8 mouse cellular contexts compared by ENCODE assay signal in genomic region chr11:87577601-87578248, GRCm38 (mm10). TPM values are rescaled to one million over a fixed set of nuclear protein-coding genes. Genes with fewer than 3 reads are reported as not detected.
DNase-seq lines count a peak whose midpoint lies in the region; ATAC-seq and TF ChIP-seq lines count a peak whose summit lies in the region.

No protein-coding gene starts in this region.

- H3K79me2 ChIP-seq in MEL (ENCODE audit: control insufficient read depth, insufficient read depth, low read length, poor library complexity), result no peaks in the 10 kb centered on the region

- TF ChIP-seq RAD21 in MEL (IDR thresholded peaks at IDR 0.05; ENCODE audit: low read depth, low read length), result no peak

- H3K9ac ChIP-seq in MEL (ENCODE audit: control insufficient read depth, low read depth, low read length, poor library complexity, severe bottlenecking), result no peak overlapping the region
- peak overlapping the region; percentile 79 for H3K9ac ChIP-seq in hindbrain, embryonic 12.5 days
- peak overlapping the region; percentile 64; the same call in 1 of the 2 replicates for H3K9ac ChIP-seq in liver, embryonic 11.5 days (ENCODE audit: low read depth, low read length)

- peaks cover 0 to 2% of the 10 kb centered on the region in 2 experiments; a peak in 1 of 4 replicates for H3K36me3 ChIP-seq in MEL (ENCODE audit: control insufficient read depth in 1 of 2, insufficient read depth in 2 of 2, low read length in 2 of 2)
- no peaks in the 10 kb centered on the region for H3K36me3 ChIP-seq in hindbrain, embryonic 12.5 days
- H3K36me3 ChIP-seq in liver, embryonic 11.5 days (ENCODE audit: control insufficient read depth, insufficient read depth, low read length), result no peaks in the 10 kb centered on the region

- peak; percentile 32 for ATAC-seq in frontal cortex, adult (ENCODE audit: low TSS enrichment)
- no peak for ATAC-seq in hindbrain, embryonic 12.5 days (ENCODE audit: low FRiP score)
- ATAC-seq in liver, embryonic 11.5 days (replicated peaks; ENCODE audit: low FRiP score), result no peak
- ATAC-seq in granulocyte monocyte progenitor cell, adult 5-6 weeks (replicated peaks; ENCODE audit: poor library complexity, severe bottlenecking), result no peak

- peaks cover 2 to 15% of the 10 kb centered on the region in 2 experiments; a peak in 3 of 4 replicates for H3K4me1 ChIP-seq in MEL (ENCODE audit: control insufficient read depth in 1 of 2, insufficient read depth in 2 of 2, low read length in 2 of 2)
- H3K4me1 ChIP-seq in hindbrain, embryonic 12.5 days, result peaks cover 22% of the 10 kb centered on the region
- peaks cover 17% of the 10 kb centered on the region for H3K4me1 ChIP-seq in liver, embryonic 11.5 days (replicated peaks; ENCODE audit: control insufficient read depth, insufficient read depth, low read length)

- no peak for DNase-seq in frontal cortex, adult 2 months (ENCODE audit: extremely low spot score in 1 of 2, low spot score in 1 of 2)
- no peak for DNase-seq in MEL (ENCODE audit: low read depth, low spot score)
- DNase-seq in liver, embryonic 11.5 days (ENCODE audit: low spot score), result no peak
- DNase-seq in left cerebral cortex, adult 11 months (ENCODE audit: low spot score), result no peak
- no peak for DNase-seq in left cerebral cortex, postnatal 10 days (ENCODE audit: extremely low spot score in 1 of 2, low spot score in 2 of 2)

- TF ChIP-seq EP300 in MEL (IDR thresholded peaks at IDR 0.05; ENCODE audit: low read depth in 1 of 2, low read length in 2 of 2), result no peak

- TF ChIP-seq POLR2A in MEL (IDR thresholded peaks at IDR 0.05; ENCODE audit: control insufficient read depth in 1 of 2, insufficient read depth in 1 of 2, low read depth in 1 of 2, low read length in 2 of 2, poor library complexity in 1 of 2), result no peak

- no peak for TF ChIP-seq CTCF in MEL (IDR thresholded peaks at IDR 0.05 in 2 of 3, conservative IDR thresholded peaks at IDR 0.05 in 1 of 3; ENCODE audit: control insufficient read depth in 1 of 3, insufficient read depth in 1 of 3, low read depth in 2 of 3, low read length in 3 of 3, poor library complexity in 1 of 3, severe bottlenecking in 1 of 3)

- no peak overlapping the region for H3K27ac ChIP-seq in MEL (ENCODE audit: control insufficient read depth, low read depth, low read length)
- no peak overlapping the region for H3K27ac ChIP-seq in hindbrain, embryonic 12.5 days
- H3K27ac ChIP-seq in liver, embryonic 11.5 days (ENCODE audit: low read depth, low read length), result no peak overlapping the region

- no peaks in the 10 kb centered on the region for H3K9me3 ChIP-seq in MEL (replicated peaks; ENCODE audit: insufficient read depth, low read length)
- H3K9me3 ChIP-seq in hindbrain, embryonic 12.5 days (replicated peaks), result no peaks in the 10 kb centered on the region
- H3K9me3 ChIP-seq in liver, embryonic 11.5 days (ENCODE audit: control insufficient read depth, low read length), result no peaks in the 10 kb centered on the region

- WGBS in hindbrain, embryonic 12.5 days, result 16% methylated on average over 6 of the region's 6 CpGs
- WGBS in liver, embryonic 11.5 days, result 45% methylated on average over 6 of the region's 6 CpGs

- H3K27me3 ChIP-seq in MEL (ENCODE audit: control insufficient read depth in 1 of 2, insufficient read depth in 2 of 2, low read length in 2 of 2), result peaks cover 5% of the 10 kb centered on the region in 2 experiments
- H3K27me3 ChIP-seq in hindbrain, embryonic 12.5 days, result peaks cover 14% of the 10 kb centered on the region; the same call in 1 of the 2 replicates
- no peaks in the 10 kb centered on the region for H3K27me3 ChIP-seq in liver, embryonic 11.5 days (replicated peaks; ENCODE audit: control insufficient read depth, insufficient read depth, low read length)

- H3K4me3 ChIP-seq in MEL (ENCODE audit: control insufficient read depth in 1 of 2, insufficient read depth in 1 of 2, low read depth in 2 of 2, low read length in 2 of 2), result peak overlapping the region; percentile 58 to 79; a peak in 3 of 4 replicates
- H3K4me3 ChIP-seq in hindbrain, embryonic 12.5 days, result peak overlapping the region; percentile 60
- peak overlapping the region; percentile 61 for H3K4me3 ChIP-seq in liver, embryonic 11.5 days (ENCODE audit: low read depth, low read length)

- intact Hi-C loops in left cerebral cortex, postnatal 10 days (cut with DNase I), result no loop called here

- peak overlapping the region; percentile 97 for H3K4me2 ChIP-seq in hindbrain, embryonic 12.5 days (replicated peaks)
- peak overlapping the region; percentile 98 for H3K4me2 ChIP-seq in liver, embryonic 11.5 days

TF ChIP-seq in MEL, 35 proteins besides CTCF, POLR2A, EP300 and RAD21:
- TF ChIP-seq ETS1 (IDR thresholded peaks at IDR 0.05; ENCODE audit: low read depth, low read length) (no peak), MEF2A (IDR thresholded peaks at IDR 0.05; ENCODE audit: extremely low read depth, insufficient replicate concordance, low read depth, low read length, poor library complexity, severe bottlenecking) (no peak), ZC3H11A (IDR thresholded peaks at IDR 0.05; ENCODE audit: low read depth, low read length) (no peak), KAT2A (conservative IDR thresholded peaks at IDR 0.05; ENCODE audit: low read depth, low read length) (no peak), POLR2AphosphoS5 (IDR thresholded peaks at IDR 0.05; ENCODE audit: borderline replicate concordance, low read depth, low read length) (no peak), ZNF384 (IDR thresholded peaks at IDR 0.05; ENCODE audit: low read depth, low read length) (no peak), ELF1 (IDR thresholded peaks at IDR 0.05; ENCODE audit: low read depth, low read length) (no peak), HCFC1 (IDR thresholded peaks at IDR 0.05; ENCODE audit: low read depth, low read length) (no peak), USF1 (IDR thresholded peaks at IDR 0.05; ENCODE audit: low read depth, low read length) (no peak), NRF1 (IDR thresholded peaks at IDR 0.05; ENCODE audit: insufficient read depth, low read depth, low read length, poor library complexity, severe bottlenecking) (no peak), GATA1 (IDR thresholded peaks at IDR 0.05; ENCODE audit: low read depth, low read length) (no peak), CHD2 (IDR thresholded peaks at IDR 0.05; ENCODE audit: low read length) (no peak), MYC (IDR thresholded peaks at IDR 0.05; ENCODE audit: low read depth, low read length) (no peak), TBP (IDR thresholded peaks at IDR 0.05; ENCODE audit: low read depth, low read length) (no peak), GABPA (IDR thresholded peaks at IDR 0.05; ENCODE audit: low read depth, low read length) (no peak), ZKSCAN1 (IDR thresholded peaks at IDR 0.05; ENCODE audit: low read depth, low read length) (no peak)

RNA-seq across cellular contexts. Expression of gene Sept4, which starts 9.0 kb away (rescaled TPM):
- 287 and 294 TPM in 2 replicates for polyA plus RNA-seq in frontal cortex, adult 2 months (2012; rRNA removed)
- total RNA-seq in MEL (2012; rRNA removed), result 1.0 and 1.5 TPM in 2 replicates
- polyA plus RNA-seq in MEL (2012; ENCODE audit: insufficient read depth in 1 of 2, insufficient read length in 2 of 2, low read depth in 1 of 2, low replicate concordance in 2 of 2, missing spikeins in 1 of 2), result 1 to 10 TPM in 1 of 2 experiments, not detected in 1; 2.4 TPM
- polyA plus RNA-seq in hindbrain, embryonic 12.5 days (2016; fragmentation: Nextera tagmentation; extraction: Ambion mirVana), result 13.1 and 14.1 TPM in 2 replicates
- polyA plus RNA-seq in liver, embryonic 11.5 days (2014; fragmentation: Nextera tagmentation; extraction: Ambion mirVana), result 11.1 and 12.8 TPM in 2 replicates
- 4.7 TPM in 1 of 2 replicates, not detected in the other for total RNA-seq in granulocyte monocyte progenitor cell, adult 5-6 weeks (2014; fragmentation: Nextera tagmentation)
- 1.3 TPM in 1 of 2 replicates, not detected in the other for total RNA-seq in granulocyte monocyte progenitor cell, adult 5-6 weeks (2017)
- 10 to 100 TPM; 55.2 to 58.6 TPM for total RNA-seq in left cerebral cortex, postnatal 10 days (2021)

RNA-seq across cellular contexts. Expression of gene Gm11492, which starts 11.3 kb away (rescaled TPM):
- 0.04 TPM in 1 of 2 replicates, not detected in the other for polyA plus RNA-seq in frontal cortex, adult 2 months (2012; rRNA removed)
- not detected in 2 replicates for total RNA-seq in MEL (2012; rRNA removed)
- not detected for polyA plus RNA-seq in MEL (2012; ENCODE audit: insufficient read depth in 1 of 2, insufficient read length in 2 of 2, low read depth in 1 of 2, low replicate concordance in 2 of 2, missing spikeins in 1 of 2)
- polyA plus RNA-seq in hindbrain, embryonic 12.5 days (2016; fragmentation: Nextera tagmentation; extraction: Ambion mirVana), result not detected in 2 replicates
- polyA plus RNA-seq in liver, embryonic 11.5 days (2014; fragmentation: Nextera tagmentation; extraction: Ambion mirVana), result not detected in 2 replicates
- total RNA-seq in granulocyte monocyte progenitor cell, adult 5-6 weeks (2014; fragmentation: Nextera tagmentation), result not detected in 2 replicates
- total RNA-seq in granulocyte monocyte progenitor cell, adult 5-6 weeks (2017), result not detected in 2 replicates
- total RNA-seq in left cerebral cortex, postnatal 10 days (2021), result not detected

RNA-seq across cellular contexts. Expression of gene Mtmr4, which starts 14.2 kb away (rescaled TPM):
- polyA plus RNA-seq in frontal cortex, adult 2 months (2012; rRNA removed), result 41.5 and 47.3 TPM in 2 replicates
- 25.0 and 32.4 TPM in 2 replicates for total RNA-seq in MEL (2012; rRNA removed)
- polyA plus RNA-seq in MEL (2012; ENCODE audit: insufficient read depth in 1 of 2, insufficient read length in 2 of 2, low read depth in 1 of 2, low replicate concordance in 2 of 2, missing spikeins in 1 of 2), result 10 to 100 TPM in 1 of 2 experiments, not detected in 1; 25.9 TPM
- polyA plus RNA-seq in hindbrain, embryonic 12.5 days (2016; fragmentation: Nextera tagmentation; extraction: Ambion mirVana), result 81.2 and 86.8 TPM in 2 replicates
- 31.5 and 34.8 TPM in 2 replicates for polyA plus RNA-seq in liver, embryonic 11.5 days (2014; fragmentation: Nextera tagmentation; extraction: Ambion mirVana)
- 25.2 and 25.4 TPM in 2 replicates for total RNA-seq in granulocyte monocyte progenitor cell, adult 5-6 weeks (2014; fragmentation: Nextera tagmentation)
- total RNA-seq in granulocyte monocyte progenitor cell, adult 5-6 weeks (2017), result 20.3 and 22.6 TPM in 2 replicates
- total RNA-seq in left cerebral cortex, postnatal 10 days (2021), result 10 to 100 TPM; 82.6 to 90.3 TPM

RNA-seq across cellular contexts. Expression of gene Hsf5, which starts 39.2 kb away (rescaled TPM):
- polyA plus RNA-seq in frontal cortex, adult 2 months (2012; rRNA removed), result 0.29 and 0.46 TPM in 2 replicates
- not detected in 2 replicates for total RNA-seq in MEL (2012; rRNA removed)
- polyA plus RNA-seq in MEL (2012; ENCODE audit: insufficient read depth in 1 of 2, insufficient read length in 2 of 2, low read depth in 1 of 2, low replicate concordance in 2 of 2, missing spikeins in 1 of 2), result under 1 TPM in 1 of 2 experiments, not detected in 1; 0.03 TPM
- polyA plus RNA-seq in hindbrain, embryonic 12.5 days (2016; fragmentation: Nextera tagmentation; extraction: Ambion mirVana), result 0.43 and 0.45 TPM in 2 replicates
- polyA plus RNA-seq in liver, embryonic 11.5 days (2014; fragmentation: Nextera tagmentation; extraction: Ambion mirVana), result 0.08 and 0.10 TPM in 2 replicates
- not detected in 2 replicates for total RNA-seq in granulocyte monocyte progenitor cell, adult 5-6 weeks (2014; fragmentation: Nextera tagmentation)
- total RNA-seq in granulocyte monocyte progenitor cell, adult 5-6 weeks (2017), result not detected in 2 replicates
- total RNA-seq in left cerebral cortex, postnatal 10 days (2021), result under 1 TPM; 0.24 to 0.56 TPM

Comparison
In these comparisons a context has a peak if more than half of its experiments do, and no peak if none do; other contexts are left out.
1. RNA of gene Sept4, which starts 9.0 kb away (polyA plus RNA-seq): 287 to 294 TPM in frontal cortex, adult 2 months; 13.1 to 14.1 TPM in hindbrain, embryonic 12.5 days, 11.1 to 12.8 TPM in liver, embryonic 11.5 days and 2.4 TPM in MEL; every median in the first group is over 10 times any median in the second.
2. Peak in every context shown above with its lines, with median percentiles within 50 percentile points of each other: H3K4me3 ChIP-seq.